Mouse (Mus musculus): Measurements from ENCODE around the gene Pcgf1. TPM values are rescaled to one million over a fixed set of nuclear protein-coding genes. Genes with fewer than 3 reads are reported as not detected.

Pcgf1 gene
- polyA plus RNA-seq, 1 experiment from 2014 or later, result 32.5 TPM

DNA sequence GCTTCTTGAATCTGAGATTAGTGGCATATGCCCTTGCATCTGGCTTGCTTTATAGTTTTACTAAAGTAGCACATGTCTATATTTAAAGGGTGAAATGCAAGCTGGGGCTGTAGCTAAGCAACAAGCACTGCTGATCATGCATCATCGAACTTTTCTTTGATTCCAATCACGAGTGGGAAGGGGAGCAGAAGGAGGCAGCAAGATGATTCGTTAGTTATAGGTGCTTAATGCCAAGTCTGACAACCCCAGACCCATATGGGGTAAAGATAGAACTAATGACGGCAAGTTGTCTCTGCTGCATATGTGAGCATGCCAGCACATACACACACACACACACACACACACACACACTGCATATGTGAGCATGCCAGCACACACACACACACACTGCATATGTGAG, 26.5 kb downstream of the Pcgf1 start:
- H3K9ac ChIP-seq (ENCODE audit: low read length), result no peak overlapping the region
- ATAC-seq (ENCODE audit: low read depth), result no peak
- no peak overlapping the region for H3K4me3 ChIP-seq (ENCODE audit: low read length)
- no peaks in the 10 kb centered on the region for H3K9me3 ChIP-seq (ENCODE audit: control insufficient read depth, low read length)
- no peaks in the 10 kb centered on the region; the same call in 1 of the 2 replicates for H3K36me3 ChIP-seq (ENCODE audit: control insufficient read depth, insufficient read depth, low read length)
- 81% methylated on average over 4 of the region's 4 CpGs for WGBS
- no peaks in the 10 kb centered on the region for H3K27me3 ChIP-seq (ENCODE audit: control insufficient read depth, insufficient read depth, low read depth, low read length)
- peaks cover 23% of the 10 kb centered on the region for H3K4me1 ChIP-seq (replicated peaks; ENCODE audit: control insufficient read depth, insufficient read depth, low read length)
- H3K4me2 ChIP-seq (ENCODE audit: low read depth, low read length), result no peak overlapping the region
- H3K27ac ChIP-seq (ENCODE audit: low read length), result no peak overlapping the region

DNA sequence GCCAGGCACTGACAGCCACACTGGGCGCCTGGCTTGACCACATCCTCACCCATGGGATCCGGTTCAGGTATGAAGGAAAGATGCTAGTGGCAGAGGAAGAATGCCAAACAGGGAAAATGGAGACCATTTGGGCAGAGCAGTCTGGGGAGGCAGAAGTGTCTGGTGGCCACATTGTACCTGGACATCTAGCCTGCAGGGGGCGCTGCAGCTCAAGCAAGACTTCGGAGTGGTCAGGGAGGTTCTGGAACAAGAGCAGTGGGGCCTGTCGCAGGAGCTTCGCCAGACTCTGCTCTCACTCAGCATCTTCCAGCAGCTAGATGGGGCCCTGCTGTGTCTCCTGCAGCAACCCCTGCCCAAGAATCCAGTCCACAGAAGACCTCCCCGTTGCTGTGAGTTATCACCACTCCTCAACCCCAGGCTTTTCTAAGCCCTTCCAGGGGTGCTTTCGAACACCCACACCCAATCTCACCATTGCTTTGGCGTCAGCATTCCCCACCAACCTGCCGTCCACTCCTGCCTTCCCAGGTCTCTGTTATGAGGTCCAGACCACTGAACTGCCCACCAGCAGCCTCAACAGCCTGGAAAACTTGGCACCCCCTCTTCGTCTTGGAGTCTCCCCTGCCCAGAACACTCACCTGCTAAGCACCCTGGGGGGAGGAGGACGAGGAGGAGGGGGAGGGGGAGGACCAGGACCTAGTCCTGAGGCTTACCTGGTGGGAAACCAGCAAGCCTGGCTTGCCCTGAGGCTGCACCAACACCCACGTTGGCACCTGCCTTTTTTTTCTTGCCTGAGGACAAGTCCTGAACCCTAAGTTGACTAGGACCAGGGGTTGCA, 30.1 kb downstream of the Pcgf1 start:
- ATAC-seq (ENCODE audit: low read depth), result peak; percentile 25
- 40% methylated on average over 13 of the region's 13 CpGs for WGBS
- Histone ChIP-seq H3K9ac (ENCODE audit: low read length) (peak overlapping the region; percentile 88), H3K36me3 (ENCODE audit: control insufficient read depth, insufficient read depth, low read length) (no peaks in the 10 kb centered on the region; the same call in 1 of the 2 replicates), H3K9me3 (ENCODE audit: control insufficient read depth, low read length) (no peaks in the 10 kb centered on the region), H3K4me3 (ENCODE audit: low read length) (peak overlapping the region; percentile 78), H3K27me3 (ENCODE audit: control insufficient read depth, insufficient read depth, low read depth, low read length) (no peaks in the 10 kb centered on the region), H3K4me1 (replicated peaks; ENCODE audit: control insufficient read depth, insufficient read depth, low read length) (peaks cover 21% of the 10 kb centered on the region), H3K4me2 (ENCODE audit: low read depth, low read length) (peak overlapping the region; percentile 64), H3K27ac (ENCODE audit: low read length) (no peak overlapping the region)

GRCm38 (mm10) chr6:83108762-83109668, 31.3 kb downstream of the Pcgf1 start, which contains the start of gene Mrpl53:
Gene Mrpl53 (plus strand): TSS chr6:83109040.
- Histone ChIP-seq H3K27ac (ENCODE audit: low read length) (peak within 1 kb of the TSS; percentile 86), H3K4me1 (replicated peaks; ENCODE audit: control insufficient read depth, insufficient read depth, low read length) (peaks cover 15% of the 10 kb centered on the region), H3K4me3 (ENCODE audit: low read length) (peak within 1 kb of the TSS; percentile 78), H3K9me3 (ENCODE audit: control insufficient read depth, low read length) (no peaks in the 10 kb centered on the region), H3K4me2 (ENCODE audit: low read depth, low read length) (peak within 1 kb of the TSS; percentile 64), H3K36me3 (ENCODE audit: control insufficient read depth, insufficient read depth, low read length) (no peaks in the 10 kb centered on the region; the same call in 1 of the 2 replicates), H3K9ac (ENCODE audit: low read length) (peak within 1 kb of the TSS; percentile 88), H3K27me3 (ENCODE audit: control insufficient read depth, insufficient read depth, low read depth, low read length) (no peaks in the 10 kb centered on the region)
- under 1% methylated on average over 76 of the region's 76 CpGs for WGBS
- peak; percentile 89 for ATAC-seq (ENCODE audit: low read depth)

DNA sequence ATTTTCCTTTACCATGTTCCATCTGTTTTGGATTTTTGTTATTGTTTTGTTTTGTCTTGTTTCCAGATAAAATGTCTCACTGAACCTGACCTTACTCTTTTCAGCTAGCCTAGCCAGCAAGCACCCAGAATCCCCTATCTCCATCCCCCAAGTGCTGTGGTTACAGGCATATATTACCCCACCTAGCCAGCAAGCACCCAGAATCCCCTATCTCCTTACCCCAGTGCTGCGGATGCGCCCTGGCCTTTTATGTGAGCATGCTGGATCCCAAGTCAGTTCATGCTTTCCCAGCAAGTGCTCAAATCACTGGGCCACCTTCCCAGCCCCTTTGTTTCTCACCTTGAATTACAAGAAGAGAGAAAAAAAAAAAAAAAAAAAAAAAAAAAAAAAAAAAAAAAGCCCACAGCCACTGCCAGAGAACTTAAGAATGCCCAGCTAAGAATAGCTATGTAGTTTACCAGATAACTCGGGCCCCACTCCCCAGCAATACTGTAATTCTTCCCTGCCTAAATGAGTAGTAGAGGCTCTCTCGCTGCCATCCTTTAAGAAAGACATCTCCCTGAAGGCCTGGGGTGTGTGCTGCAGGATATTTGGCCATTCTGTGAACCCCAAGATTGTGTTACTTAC, 34.0 kb downstream of the Pcgf1 start:
- H3K4me3 ChIP-seq (ENCODE audit: low read length), result no peak overlapping the region
- peaks cover 26% of the 10 kb centered on the region for H3K4me1 ChIP-seq (replicated peaks; ENCODE audit: control insufficient read depth, insufficient read depth, low read length)
- no peak overlapping the region for H3K4me2 ChIP-seq (ENCODE audit: low read depth, low read length)
- H3K27ac ChIP-seq (ENCODE audit: low read length), result no peak overlapping the region
- H3K36me3 ChIP-seq (ENCODE audit: control insufficient read depth, insufficient read depth, low read length), result no peaks in the 10 kb centered on the region; the same call in 1 of the 2 replicates
- no peak for ATAC-seq (ENCODE audit: low read depth)
- H3K27me3 ChIP-seq (ENCODE audit: control insufficient read depth, insufficient read depth, low read depth, low read length), result no peaks in the 10 kb centered on the region
- WGBS, result 81% methylated on average over 4 of the region's 4 CpGs
- H3K9me3 ChIP-seq (ENCODE audit: control insufficient read depth, low read length), result no peaks in the 10 kb centered on the region
- no peak overlapping the region for H3K9ac ChIP-seq (ENCODE audit: low read length)

DNA sequence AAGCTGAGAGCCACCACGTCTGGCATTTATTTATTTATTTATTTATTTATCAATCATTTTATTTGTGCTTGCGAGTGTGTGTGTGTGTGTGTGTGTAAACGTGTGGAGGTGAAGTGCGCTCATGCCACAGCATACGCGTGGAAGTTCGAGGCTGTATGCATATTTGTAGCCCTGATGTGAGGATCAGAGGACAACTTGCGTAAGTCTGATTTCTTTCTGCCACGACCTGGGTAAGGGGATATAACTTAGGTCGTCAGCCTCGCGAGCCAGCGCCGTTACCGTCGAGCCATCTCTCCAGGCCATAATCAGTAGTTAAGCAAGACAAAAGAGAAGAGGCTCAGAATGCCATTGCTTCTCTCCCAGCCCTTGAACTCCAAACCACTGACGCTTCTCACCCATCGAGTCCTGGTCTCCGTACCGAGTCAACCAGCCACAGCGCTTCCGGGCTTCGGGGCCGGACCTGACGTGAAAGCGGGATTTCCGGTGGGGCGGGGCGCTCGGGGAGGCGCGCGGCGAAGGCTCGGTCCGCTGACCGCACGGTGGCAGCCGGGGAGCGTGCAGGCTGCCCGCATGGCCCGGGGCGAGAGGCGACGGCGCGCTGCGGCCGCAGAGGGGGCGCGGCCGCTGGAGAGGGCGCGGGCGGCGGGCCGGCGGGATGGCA, 37.5 kb downstream of the Pcgf1 start, which contains the start of gene Mogs:
TSS of gene Mogs (plus strand) at position 486 of the 661 bp plus-strand sequence.
- WGBS, result 1% methylated on average over 44 of the region's 58 CpGs
- H3K9me3 ChIP-seq (ENCODE audit: control insufficient read depth, low read length), result no peaks in the 10 kb centered on the region
- peak within 1 kb of the TSS; percentile 71 for H3K4me3 ChIP-seq (ENCODE audit: low read length)
- H3K36me3 ChIP-seq (ENCODE audit: control insufficient read depth, insufficient read depth, low read length), result peaks cover 20% of the 10 kb centered on the region
- peak within 1 kb of the TSS; percentile 76 for H3K27ac ChIP-seq (ENCODE audit: low read length)
- H3K4me2 ChIP-seq (ENCODE audit: low read depth, low read length), result peak within 1 kb of the TSS; percentile 93
- peak within 1 kb of the TSS; percentile 90 for H3K9ac ChIP-seq (ENCODE audit: low read length)
- peak; percentile 94 for ATAC-seq (ENCODE audit: low read depth)
- H3K27me3 ChIP-seq (ENCODE audit: control insufficient read depth, insufficient read depth, low read depth, low read length), result no peaks in the 10 kb centered on the region
- H3K4me1 ChIP-seq (replicated peaks; ENCODE audit: control insufficient read depth, insufficient read depth, low read length), result peaks cover 25% of the 10 kb centered on the region

DNA sequence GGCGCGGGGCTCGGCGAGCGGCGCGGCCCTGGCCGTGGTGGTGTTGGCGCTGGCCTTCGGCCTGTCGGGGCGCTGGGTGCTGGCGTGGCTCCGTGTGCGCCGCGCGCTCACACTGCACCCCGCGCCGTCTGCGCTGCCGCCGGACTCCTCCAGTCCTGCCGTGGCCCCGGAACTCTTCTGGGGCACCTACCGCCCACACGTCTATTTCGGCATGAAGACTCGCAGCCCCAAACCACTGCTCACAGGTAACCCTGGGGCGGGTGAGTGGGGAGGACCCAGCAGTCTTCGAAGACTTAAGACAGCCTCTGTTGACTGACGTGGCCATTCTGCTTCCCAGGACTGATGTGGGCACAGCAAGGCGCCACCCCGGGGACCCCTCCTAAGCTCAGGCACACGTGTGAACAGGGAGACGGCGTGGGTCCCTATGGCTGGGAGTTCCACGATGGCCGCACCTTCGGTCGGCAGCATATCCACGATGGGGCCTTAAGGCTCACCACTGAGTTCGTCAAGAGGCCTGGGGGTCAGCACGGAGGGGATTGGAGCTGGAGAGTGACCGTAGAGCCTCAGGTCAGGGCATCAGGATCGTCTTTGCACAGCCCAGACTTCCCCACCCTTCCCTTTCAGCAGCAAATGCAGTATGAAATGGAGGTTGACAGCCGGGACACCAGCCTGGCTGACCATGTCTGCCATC, 38.2 kb downstream of the Pcgf1 start:
- H3K4me3 ChIP-seq (ENCODE audit: low read length), result peak overlapping the region; percentile 71
- peak; percentile 37; the same call in 1 of the 2 replicates for ATAC-seq (ENCODE audit: low read depth)

DNA sequence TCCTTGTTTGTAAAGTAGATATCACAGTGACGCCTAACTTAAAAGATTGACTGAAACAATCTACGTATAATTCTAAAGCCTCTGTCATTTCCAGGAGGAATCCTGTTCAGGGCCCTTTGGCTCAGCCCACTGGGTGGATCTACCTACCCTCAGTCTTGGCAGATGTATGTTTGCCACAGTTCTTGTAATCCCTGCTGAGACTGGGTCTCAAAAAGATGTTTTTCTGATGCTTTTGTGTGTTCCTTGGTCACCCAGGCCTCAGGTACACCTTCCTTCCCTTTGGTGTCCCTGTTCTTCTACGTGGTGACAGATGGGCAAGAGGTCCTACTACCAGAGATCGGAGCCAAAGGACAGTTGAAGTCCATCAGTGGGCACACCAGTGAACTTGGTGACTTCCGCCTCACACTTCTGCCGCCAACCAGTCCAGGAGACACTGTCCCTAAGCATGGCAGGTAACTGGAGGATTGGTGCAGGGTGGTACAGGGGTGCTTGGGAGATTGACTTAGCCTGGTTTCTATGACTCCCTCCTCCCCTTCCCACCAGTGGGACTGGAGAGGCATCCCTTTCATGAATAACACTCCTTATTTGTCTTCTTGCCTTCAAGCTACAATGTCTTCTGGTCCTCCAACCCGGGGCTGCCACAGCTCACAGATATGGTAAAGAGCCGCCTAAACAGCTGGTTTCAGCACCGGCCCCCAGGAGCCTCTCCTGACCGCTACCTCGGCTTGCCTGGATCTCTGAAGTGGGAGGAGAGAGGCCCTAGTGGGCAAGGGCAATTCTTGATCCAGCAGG, 38.9 kb downstream of the Pcgf1 start:
- H3K27ac ChIP-seq (ENCODE audit: low read length), result peak overlapping the region; percentile 69
- 59% methylated on average over 11 of the region's 11 CpGs for WGBS

More for the DNA sequence above, 38.2 kb downstream of the Pcgf1 start:
- H3K4me2 ChIP-seq (ENCODE audit: low read depth, low read length), result peak overlapping the region; percentile 93
- no peaks in the 10 kb centered on the region for H3K9me3 ChIP-seq (ENCODE audit: control insufficient read depth, low read length)
- H3K9ac ChIP-seq (ENCODE audit: low read length), result peak overlapping the region; percentile 90
- 1% methylated on average over 30 of the region's 48 CpGs for WGBS
- H3K4me1 ChIP-seq (replicated peaks; ENCODE audit: control insufficient read depth, insufficient read depth, low read length), result peaks cover 27% of the 10 kb centered on the region
- peaks cover 20% of the 10 kb centered on the region for H3K36me3 ChIP-seq (ENCODE audit: control insufficient read depth, insufficient read depth, low read length)
- H3K27me3 ChIP-seq (ENCODE audit: control insufficient read depth, insufficient read depth, low read depth, low read length), result no peaks in the 10 kb centered on the region
- H3K27ac ChIP-seq (ENCODE audit: low read length), result peak overlapping the region; percentile 69

GRCm38 (mm10) chr6:83117165-83117438, 39.4 kb downstream of the Pcgf1 start:
- H3K4me3 ChIP-seq (ENCODE audit: low read length), result no peak overlapping the region
- no peak overlapping the region for H3K4me2 ChIP-seq (ENCODE audit: low read depth, low read length)

More for the DNA sequence above, 38.9 kb downstream of the Pcgf1 start:
- ATAC-seq (ENCODE audit: low read depth), result no peak
- H3K9me3 ChIP-seq (ENCODE audit: control insufficient read depth, low read length), result no peaks in the 10 kb centered on the region
- peak overlapping the region; percentile 90 for H3K9ac ChIP-seq (ENCODE audit: low read length)
- H3K27me3 ChIP-seq (ENCODE audit: control insufficient read depth, insufficient read depth, low read depth, low read length), result no peaks in the 10 kb centered on the region
- peak overlapping the region; percentile 71 for H3K4me3 ChIP-seq (ENCODE audit: low read length)
- peaks cover 20% of the 10 kb centered on the region for H3K36me3 ChIP-seq (ENCODE audit: control insufficient read depth, insufficient read depth, low read length)
- peak overlapping the region; percentile 93 for H3K4me2 ChIP-seq (ENCODE audit: low read depth, low read length)
- H3K4me1 ChIP-seq (replicated peaks; ENCODE audit: control insufficient read depth, insufficient read depth, low read length), result peaks cover 27% of the 10 kb centered on the region

More at GRCm38 (mm10) chr6:83117165-83117438, 39.4 kb downstream of the Pcgf1 start:
- Histone ChIP-seq H3K4me1 (replicated peaks; ENCODE audit: control insufficient read depth, insufficient read depth, low read length) (peaks cover 27% of the 10 kb centered on the region), H3K27me3 (ENCODE audit: control insufficient read depth, insufficient read depth, low read depth, low read length) (no peaks in the 10 kb centered on the region), H3K9ac (ENCODE audit: low read length) (no peak overlapping the region; the same call in 1 of the 2 replicates), H3K9me3 (ENCODE audit: control insufficient read depth, low read length) (no peaks in the 10 kb centered on the region), H3K27ac (ENCODE audit: low read length) (no peak overlapping the region), H3K36me3 (ENCODE audit: control insufficient read depth, insufficient read depth, low read length) (peaks cover 20% of the 10 kb centered on the region)
- no peak for ATAC-seq (ENCODE audit: low read depth)
- 66% methylated on average over 4 of the region's 4 CpGs for WGBS

Measured in lung, embryonic 16.5 days (tissue).